Mouse (Mus musculus): ENCODE measurements around the gene Nf2. TPM values are rescaled to one million over a fixed set of nuclear protein-coding genes. Genes with fewer than 3 reads are reported as not detected.

The Nf2 gene
- polyA plus RNA-seq (2017; shearing (Covaris generic)) = 10 to 100 TPM; 44.7 to 45.5 TPM

GRCm38 (mm10) chr11:4849258-4849943 lies at the start of gene Nf2:
Gene Nf2, minus strand, starts transcription at chr11:4849536.

GRCm38 (mm10) chr11:4894848-4895816 lies 45.8 kb upstream of the Nf2 start, which contains the start of gene Thoc5:
Gene Thoc5, plus strand, starts transcription at chr11:4895320.

GRCm38 (mm10) chr11:4873755-4874475 lies 24.6 kb upstream of the Nf2 start, which contains the start of gene Nipsnap1:
Gene Nipsnap1, plus strand, starts transcription at chr11:4873951.

GRCm38 (mm10) chr11:4746733-4747132 lies 102.6 kb downstream of the Nf2 start, which contains the start of gene Cabp7:
Gene Cabp7, minus strand, starts transcription at chr11:4746778.

Other genes with a start within 250 kb of the Nf2 start
- not detected for gene Gm11032, start 229.5 kb downstream of the Nf2 start, polyA plus RNA-seq (2017; shearing (Covaris generic))
- 10 to 100 TPM; 40.0 to 48.8 TPM for gene Ascc2, start 211.8 kb downstream of the Nf2 start, polyA plus RNA-seq (2017; shearing (Covaris generic))
- 100 to 1,000 TPM; 303 to 324 TPM for gene Uqcr10, start 145.2 kb downstream of the Nf2 start, polyA plus RNA-seq (2017; shearing (Covaris generic))
- 10 to 100 TPM; 91.2 to 97.5 TPM for gene Zmat5, start 144.9 kb downstream of the Nf2 start, polyA plus RNA-seq (2017; shearing (Covaris generic))
- under 1 TPM in 1 of 2 experiments, not detected in 1; 0.12 TPM for gene Cabp7, start 102.8 kb downstream of the Nf2 start, polyA plus RNA-seq (2017; shearing (Covaris generic))
- gene Nipsnap1, start 24.4 kb upstream of the Nf2 start, polyA plus RNA-seq (2017; shearing (Covaris generic)) = 10 to 100 TPM; 31.1 to 34.4 TPM
- 10 to 100 TPM; 47.3 to 48.0 TPM for gene Thoc5, start 45.8 kb upstream of the Nf2 start, polyA plus RNA-seq (2017; shearing (Covaris generic))
- 10 to 100 TPM in 1 of 2 experiments, 1 to 10 TPM in 1; 6.2 to 11.8 TPM for gene Nefh, start 98.5 kb upstream of the Nf2 start, polyA plus RNA-seq (2017; shearing (Covaris generic))
- gene Ap1b1, start 137.3 kb upstream of the Nf2 start, polyA plus RNA-seq (2017; shearing (Covaris generic)) = 100 to 1,000 TPM in 1 of 2 experiments, 10 to 100 TPM in 1; 87.7 to 127 TPM
- not detected for gene Rasl10a, start 208.6 kb upstream of the Nf2 start, polyA plus RNA-seq (2017; shearing (Covaris generic))
- 10 to 100 TPM in 1 of 2 experiments, 1 to 10 TPM in 1; 5.1 to 12.5 TPM for gene Gas2l1, start 215.8 kb upstream of the Nf2 start, polyA plus RNA-seq (2017; shearing (Covaris generic))
- 10 to 100 TPM in 1 of 2 experiments, 1 to 10 TPM in 1; 8.6 to 11.0 TPM for gene Rhbdd3, start 249.4 kb upstream of the Nf2 start, polyA plus RNA-seq (2017; shearing (Covaris generic))
- gene Ewsr1, start 249.7 kb upstream of the Nf2 start, polyA plus RNA-seq (2017; shearing (Covaris generic)) = 100 to 1,000 TPM; 654 to 738 TPM